Mouse (Mus musculus): ENCODE data around the gene Rab22a.

DNA sequence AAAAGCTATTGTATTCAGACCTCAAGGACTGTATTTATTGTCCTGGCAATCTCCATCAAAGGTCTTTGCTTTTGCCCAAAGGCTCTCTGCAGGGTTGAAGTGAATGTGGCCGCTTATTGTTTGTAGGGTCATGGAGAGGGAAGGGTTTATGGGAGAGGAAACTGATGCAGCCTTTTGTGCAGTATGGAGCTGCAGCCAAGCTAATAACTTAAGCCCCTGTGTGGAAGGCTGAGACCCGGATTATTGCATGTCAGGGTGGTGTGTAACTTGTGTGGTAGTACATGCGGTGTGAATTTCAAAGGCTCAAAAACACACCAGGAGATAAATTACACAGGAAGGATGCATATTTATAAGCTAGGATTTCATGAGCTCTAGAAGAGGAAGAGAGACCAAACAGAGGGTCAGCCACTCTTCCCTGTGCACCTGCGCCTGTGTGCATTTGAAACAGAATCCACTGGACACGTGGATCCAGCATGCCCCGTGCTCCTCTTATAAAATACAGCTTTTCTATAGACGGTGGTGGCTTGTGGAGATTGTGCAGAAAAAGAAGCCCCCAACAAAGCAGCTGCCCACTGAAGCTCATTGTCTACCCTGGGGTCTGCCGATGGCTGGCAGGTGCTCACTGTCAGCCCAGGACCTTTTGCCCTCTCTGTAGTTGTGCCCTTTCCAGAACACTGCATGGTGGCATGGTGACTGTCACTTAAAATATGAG, 96.0 kb downstream of the Rab22a start:
- no peak for TF ChIP-seq CTCF (IDR thresholded peaks at IDR 0.05; ENCODE audit: low read depth, low read length)
- no peak for TF ChIP-seq GATA2 (IDR thresholded peaks at IDR 0.05; ENCODE audit: borderline replicate concordance, low read depth, low read length)
- no peak for TF ChIP-seq TAL1 (conservative IDR thresholded peaks at IDR 0.05; ENCODE audit: low read depth, low read length)
- no peak for TF ChIP-seq GATA1 (IDR thresholded peaks at IDR 0.05; ENCODE audit: borderline replicate concordance, low read length)
